Mouse (Mus musculus) frontal cortex, postnatal 36 days (tissue): ENCODE measurements around the gene Ncoa1.

Experiments used
- DNase-seq, 2 experiments: peaks; one replicate each; pipeline ENCODE4 v3.0.0; 2022; ENCODE audit warnings: low spot score in 2 of 2

The Ncoa1 gene

GRCm38 (mm10) chr12:4476832-4477671 lies at the start of gene Ncoa1:
TSS of gene Ncoa1 (minus strand) at chr12:4477182.
- DNase-seq: peak; percentile 63 to 65

DNA sequence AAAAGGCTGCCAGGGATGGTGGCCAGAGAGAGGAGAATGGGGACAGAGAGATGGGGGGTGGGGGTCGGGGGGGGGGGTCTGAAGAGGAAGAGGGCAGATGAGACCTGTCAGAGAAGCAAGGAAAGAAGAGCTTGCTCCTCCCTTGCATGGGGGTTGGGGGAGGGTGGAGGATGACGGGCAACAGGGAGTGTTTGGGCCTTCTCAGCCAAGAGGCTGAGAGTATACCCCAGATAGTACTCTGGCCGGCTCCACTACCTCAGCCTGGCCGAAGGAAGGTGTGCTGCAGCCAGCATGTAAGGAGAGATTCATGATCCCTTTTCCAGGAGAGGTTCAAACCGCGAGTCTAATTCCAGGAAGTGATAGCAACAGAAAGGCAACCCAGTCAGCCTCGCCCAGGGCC lies 47.6 kb upstream of the Ncoa1 start:
- no peak for DNase-seq

GRCm38 (mm10) chr12:4523688-4524298 lies 46.8 kb upstream of the Ncoa1 start:
- peak in 1 of 2 experiments; percentile 13 for DNase-seq

GRCm38 (mm10) chr12:4523208-4523607 lies 46.2 kb upstream of the Ncoa1 start:
- peak; percentile 50 to 53 for DNase-seq

DNA sequence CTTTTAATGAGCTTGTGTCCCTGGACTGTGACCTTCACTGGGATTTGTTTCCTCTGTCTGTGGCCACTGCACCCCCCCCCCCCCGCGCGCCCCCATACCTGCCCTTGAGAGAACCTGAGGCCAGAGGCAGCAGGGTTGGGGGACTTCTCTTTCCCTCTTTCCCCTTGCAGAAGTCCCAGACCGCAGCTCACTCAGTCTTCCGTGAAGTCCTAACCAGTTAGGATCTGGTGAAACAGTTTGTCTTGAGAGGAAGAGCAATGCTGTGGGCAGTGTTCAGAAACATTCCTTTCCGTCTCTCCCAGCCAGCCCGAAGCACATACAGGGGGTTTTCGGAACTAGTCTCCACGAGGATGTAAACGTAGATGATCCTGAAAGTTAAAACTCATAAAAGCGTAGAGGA lies 42.0 kb upstream of the Ncoa1 start:
- DNase-seq: no peak

DNA sequence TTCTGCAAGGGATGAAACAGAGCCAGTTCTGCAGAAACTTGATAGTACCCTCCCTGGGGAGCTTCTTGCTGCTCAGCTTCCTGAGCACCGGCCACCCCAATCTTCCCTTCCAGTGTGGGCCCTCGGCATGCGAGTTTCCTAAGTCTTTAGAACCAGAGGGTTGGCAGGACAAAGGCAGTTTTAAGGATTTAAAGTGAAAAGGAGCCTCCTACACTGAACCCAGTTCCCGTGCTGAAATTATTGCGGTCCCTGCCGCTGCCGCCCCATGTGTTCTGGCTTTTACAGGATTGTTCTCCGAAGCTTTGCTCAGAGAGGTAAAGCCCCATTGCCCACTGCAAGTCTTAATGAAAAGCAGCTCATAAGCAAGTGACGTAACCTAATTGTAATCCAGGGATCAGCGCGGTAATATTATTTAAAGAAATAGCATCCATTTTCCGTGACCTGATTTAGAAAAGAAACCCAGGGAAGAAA lies 32.6 kb upstream of the Ncoa1 start:
- DNase-seq: peak; percentile 17 to 47

- no peak for DNase-seq
Observed at GRCm38 (mm10) chr12:4508182-4508581, 31.2 kb upstream of the Ncoa1 start.

DNA sequence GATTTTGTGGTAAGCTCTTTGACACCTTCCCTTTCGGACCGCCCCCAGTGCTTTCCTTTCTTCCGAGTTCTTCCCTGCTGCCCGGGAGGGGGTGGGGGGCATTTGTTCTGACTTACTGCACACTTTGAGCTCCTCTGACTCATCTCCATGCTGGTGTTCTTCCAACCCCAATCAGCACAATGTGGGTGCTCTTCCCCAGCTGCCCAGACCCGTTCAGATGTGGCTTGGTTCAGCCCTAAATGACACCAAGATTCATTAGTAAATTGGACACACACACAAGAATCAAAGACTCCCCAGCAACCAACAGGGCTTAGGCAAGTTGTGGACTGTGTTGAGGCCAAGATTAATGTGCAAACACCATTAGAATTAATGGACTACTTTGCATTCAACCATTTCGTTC lies 30.5 kb upstream of the Ncoa1 start:
- peak; percentile 14 to 45 for DNase-seq

- no peak for DNase-seq
Observed at GRCm38 (mm10) chr12:4506810-4507430, 29.9 kb upstream of the Ncoa1 start.

GRCm38 (mm10) chr12:4505298-4505697 lies 28.3 kb upstream of the Ncoa1 start:
- DNase-seq: no peak

GRCm38 (mm10) chr12:4503673-4504326 lies 26.8 kb upstream of the Ncoa1 start:
- DNase-seq: no peak

- peak; percentile 44 to 74 for DNase-seq
Observed at GRCm38 (mm10) chr12:4501916-4502315, 24.9 kb upstream of the Ncoa1 start.

DNA sequence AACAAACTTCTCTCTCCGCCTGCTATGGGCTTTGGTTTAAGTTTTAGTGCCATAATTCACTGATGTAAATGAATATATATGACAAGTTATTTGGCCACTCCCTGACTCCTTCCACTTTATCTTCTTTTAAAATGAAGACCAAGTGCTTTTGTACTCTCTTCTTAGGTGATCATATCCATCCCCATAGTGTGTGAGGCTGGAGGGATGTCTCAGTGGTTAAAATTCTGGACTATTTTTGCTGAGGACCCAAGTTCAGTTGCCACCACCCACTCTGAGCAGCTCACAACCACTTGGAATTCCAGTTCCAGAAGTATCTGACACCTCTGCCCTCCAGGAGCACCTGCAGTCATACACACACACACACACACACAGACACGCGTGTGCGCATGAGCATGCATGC lies 23.5 kb upstream of the Ncoa1 start:
- DNase-seq: no peak

GRCm38 (mm10) chr12:4499651-4500175 lies 22.7 kb upstream of the Ncoa1 start:
- no peak for DNase-seq

DNA sequence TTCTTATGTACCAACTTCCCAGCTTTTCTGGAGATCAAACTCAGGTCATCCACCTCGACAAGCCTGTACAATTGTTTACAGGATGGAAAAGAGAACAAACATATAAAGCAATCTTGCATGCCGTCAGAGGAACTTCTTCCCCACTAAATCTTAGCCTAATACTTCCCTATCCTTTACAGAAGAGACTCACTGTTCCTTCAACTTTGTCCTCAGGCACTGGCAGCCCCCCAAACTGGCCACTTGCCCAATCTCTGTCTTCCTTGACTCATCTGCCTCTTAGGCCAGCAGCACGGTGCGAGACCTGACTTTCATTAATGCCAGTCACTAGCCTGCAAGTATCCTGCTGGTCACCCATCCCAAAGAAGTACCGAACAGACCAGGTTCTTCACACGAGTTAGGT lies 11.4 kb upstream of the Ncoa1 start:
- no peak for DNase-seq

- no peak for DNase-seq
Observed at GRCm38 (mm10) chr12:4483386-4483785, 6.4 kb upstream of the Ncoa1 start.

GRCm38 (mm10) chr12:4481687-4482086 lies 4.7 kb upstream of the Ncoa1 start:
- DNase-seq: no peak

DNA sequence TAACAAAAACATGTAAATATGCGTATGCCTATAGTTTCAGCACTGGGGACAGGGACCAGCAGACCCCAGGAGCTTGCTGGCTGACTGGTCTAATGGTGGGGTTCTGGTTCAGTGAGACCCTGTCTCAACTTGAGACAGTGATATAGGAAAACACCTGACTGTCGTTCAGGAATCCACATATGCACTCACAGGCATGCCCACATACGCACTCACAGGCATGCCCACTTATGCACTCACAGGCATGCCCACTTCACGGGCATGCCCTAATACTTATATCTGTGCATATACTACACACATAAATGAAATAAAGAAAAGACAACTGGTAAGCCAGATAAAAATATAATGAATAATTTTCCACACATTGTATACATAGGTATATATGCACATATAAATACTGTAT lies 3.3 kb upstream of the Ncoa1 start:
- no peak for DNase-seq

GRCm38 (mm10) chr12:4479171-4479881 lies 2.3 kb upstream of the Ncoa1 start:
- no peak for DNase-seq

GRCm38 (mm10) chr12:4477941-4478795 lies 1.2 kb upstream of the Ncoa1 start:
- no peak for DNase-seq
